Mouse (Mus musculus) gastrocnemius, postnatal 4 days (tissue): ENCODE results near the gene Ect2. TPM values are rescaled to one million over a fixed set of nuclear protein-coding genes. Genes with fewer than 3 reads are reported as not detected.

Experiments used
- DNase-seq, 2 experiments: peaks; one replicate each; pipeline ENCODE4 v3.0.0; 2021 to 2022; ENCODE audit warnings: low spot score in 2 of 2, mixed read lengths in 2 of 2
- long read RNA-seq, 2 experiments: library from polyadenylated mRNA; stranded (forward); transcript quantifications; one replicate each; pipeline ENCODE4 v2.0.0; 2021
- total RNA-seq, 2 experiments: library from RNA; stranded (reverse); gene quantifications; 2 replicates each; pipeline ENCODE4 v1.2.3; 2021

Ect2 gene
- 10 to 100 TPM; 15.8 to 18.2 TPM for total RNA-seq
- long read RNA-seq, experiment 1, full-length matches to known transcripts: 6 of 11 reads
- long read RNA-seq, experiment 1, partial matches to known transcripts: 1 of 11 reads
- long read RNA-seq, experiment 1, other reads (novel, unspliced or antisense): 4 of 11 reads
- long read RNA-seq, experiment 2, full-length matches to known transcripts: 11 of 17 reads
- long read RNA-seq, experiment 2, partial matches to known transcripts: 1 of 17 reads
- long read RNA-seq, experiment 2, other reads (novel, unspliced or antisense): 5 of 17 reads

DNA sequence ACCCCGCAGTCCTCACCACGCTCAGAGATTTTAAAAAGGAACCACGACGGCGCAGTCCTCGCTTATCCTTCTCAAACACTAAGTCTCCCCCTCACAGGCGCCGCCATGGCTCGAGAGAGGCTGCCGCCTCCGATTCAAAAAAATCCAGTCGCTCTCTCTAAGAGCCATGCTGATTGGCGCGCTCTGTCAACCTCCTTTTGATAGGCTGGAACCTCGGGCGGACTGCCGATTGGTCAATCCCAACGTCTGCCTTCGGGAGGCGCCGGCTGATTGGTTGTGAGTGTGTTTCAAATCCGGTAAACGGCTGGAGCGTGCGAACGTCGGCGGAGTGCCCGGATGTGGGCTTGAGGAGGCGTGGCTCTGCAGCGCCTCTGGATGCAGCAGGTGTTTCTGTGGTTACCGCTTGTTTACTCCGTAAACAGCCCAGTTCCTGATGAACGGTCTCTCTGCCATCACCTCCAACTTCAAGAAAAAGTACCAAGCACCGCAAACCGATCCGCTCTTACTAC, at the start of gene Ect2:
Ect2 (minus strand) TSS at position 178 of the 509 bp plus-strand sequence.
- DNase-seq: peak; percentile 96 to 98

DNA sequence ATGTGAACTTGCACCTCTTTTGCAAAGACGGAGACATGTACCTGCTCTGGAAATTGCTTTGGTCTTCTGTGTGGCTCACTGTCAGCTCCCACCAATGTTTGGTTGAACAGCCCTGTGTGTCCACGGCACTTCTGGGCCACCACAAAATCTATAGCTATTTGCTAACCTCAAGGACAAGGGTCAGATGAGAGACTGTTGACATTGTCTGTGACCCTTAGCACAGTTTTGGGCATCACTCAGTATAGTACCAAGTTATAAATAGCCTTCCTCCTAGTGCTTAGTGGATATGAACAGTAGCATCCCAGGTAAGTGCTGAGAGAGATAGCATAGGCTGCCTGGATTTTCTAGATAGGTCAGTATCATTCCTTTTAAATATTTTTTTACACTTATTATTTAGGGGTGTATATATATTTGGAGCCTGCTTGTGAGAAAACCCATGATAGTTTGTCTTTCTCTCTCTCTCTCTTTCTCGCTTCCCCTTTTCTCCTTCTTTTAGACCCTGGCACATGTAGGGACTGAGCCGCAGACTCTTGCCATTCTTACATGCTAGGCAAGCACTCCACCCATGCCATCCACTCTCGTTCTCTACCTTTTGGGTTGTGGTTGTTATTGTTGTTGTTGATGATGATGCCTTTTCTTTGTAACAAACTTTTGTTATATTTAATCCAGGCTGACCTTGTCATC, 48.2 kb upstream of the Ect2 start:
- DNase-seq: no peak

DNA sequence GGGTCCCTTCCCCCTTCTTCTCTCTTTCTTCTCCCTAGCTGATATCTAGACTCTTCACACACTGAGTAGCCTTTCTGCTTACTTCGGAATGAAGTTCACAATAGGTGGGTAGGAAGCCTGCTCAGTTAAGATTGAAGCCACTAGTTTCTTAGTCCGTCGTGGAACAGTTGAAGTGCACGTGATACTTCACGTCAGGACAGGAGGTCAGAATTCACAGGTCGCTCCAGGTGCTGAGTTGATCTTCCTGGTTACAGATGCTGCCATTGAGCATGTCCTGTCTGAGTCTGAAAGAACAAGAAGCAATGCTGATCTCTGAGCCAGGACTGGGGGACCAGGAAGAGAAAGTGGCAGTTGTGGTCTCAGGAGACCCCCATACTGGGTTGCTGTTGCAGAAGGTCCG, 45.4 kb upstream of the Ect2 start:
- DNase-seq: no peak

DNA sequence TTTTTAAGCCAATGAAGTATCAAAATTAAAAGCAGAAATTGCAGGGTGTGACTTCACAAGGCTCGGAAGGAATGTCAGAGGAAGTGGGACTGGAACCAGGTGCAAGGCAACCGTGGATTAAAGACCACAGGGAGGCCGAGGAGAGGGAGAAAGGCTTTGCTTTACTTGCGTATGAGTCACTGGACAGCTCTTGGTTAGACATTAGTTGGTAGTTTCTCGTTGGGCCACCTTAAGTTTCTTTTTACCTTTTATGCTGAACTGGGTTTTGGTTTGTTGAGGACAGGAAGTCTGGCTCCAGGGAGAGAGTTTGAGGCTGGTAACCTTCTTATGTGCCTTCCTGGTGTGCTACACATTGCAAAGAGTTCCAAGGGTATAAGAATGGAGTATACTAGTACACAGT, 44.1 kb upstream of the Ect2 start:
- no peak for DNase-seq

DNA sequence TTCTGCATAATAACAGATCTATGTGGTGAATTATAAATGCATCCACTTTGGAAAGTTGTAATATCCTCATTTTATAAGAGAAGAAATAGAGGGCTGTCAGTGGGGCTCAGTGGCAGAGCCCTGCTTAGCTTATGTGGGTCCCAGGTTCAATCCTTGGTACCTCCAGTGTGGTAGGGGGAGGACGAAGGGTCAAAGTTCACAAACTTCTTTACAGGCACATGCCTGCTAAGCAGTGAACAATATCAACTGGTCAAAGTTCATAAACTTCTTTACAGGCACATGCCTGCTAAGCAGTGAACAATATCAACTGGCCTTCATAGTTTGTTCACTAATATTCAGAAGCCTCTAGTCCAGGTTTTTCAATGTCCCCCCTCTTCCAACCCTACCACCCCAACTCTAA, 42.9 kb upstream of the Ect2 start:
- no peak for DNase-seq

DNA sequence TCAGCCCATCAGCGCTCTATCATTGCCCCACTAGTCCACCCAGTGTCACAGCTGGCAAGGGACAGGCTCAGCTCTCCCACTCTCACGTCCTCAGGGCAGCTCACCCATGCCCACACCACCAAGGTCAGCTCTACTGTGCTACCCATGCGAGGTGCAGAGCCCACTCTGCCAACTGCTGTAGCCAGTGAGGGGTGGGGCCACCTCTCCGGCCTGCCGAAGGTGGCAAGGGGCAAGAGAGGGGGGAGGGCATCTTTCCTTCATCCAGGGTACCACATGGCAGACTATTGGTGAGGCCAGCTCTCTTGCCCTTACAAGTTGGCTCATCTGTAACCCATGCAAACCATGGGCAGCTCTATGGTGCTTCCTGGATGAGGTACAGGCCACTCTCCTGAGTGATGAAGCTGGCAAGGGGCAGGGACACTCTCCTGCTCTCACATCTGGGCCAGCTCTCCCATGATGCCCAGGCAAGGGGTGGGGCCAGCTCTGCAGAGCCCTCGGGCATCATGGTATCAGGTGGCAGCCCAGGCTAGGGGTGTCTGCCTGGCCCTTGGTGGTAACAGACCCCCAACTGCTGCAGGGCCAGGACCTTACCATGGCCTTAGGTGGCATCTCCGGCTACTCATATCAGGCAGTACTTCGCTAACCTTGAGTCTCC, 42.0 kb upstream of the Ect2 start:
- no peak for DNase-seq

DNA sequence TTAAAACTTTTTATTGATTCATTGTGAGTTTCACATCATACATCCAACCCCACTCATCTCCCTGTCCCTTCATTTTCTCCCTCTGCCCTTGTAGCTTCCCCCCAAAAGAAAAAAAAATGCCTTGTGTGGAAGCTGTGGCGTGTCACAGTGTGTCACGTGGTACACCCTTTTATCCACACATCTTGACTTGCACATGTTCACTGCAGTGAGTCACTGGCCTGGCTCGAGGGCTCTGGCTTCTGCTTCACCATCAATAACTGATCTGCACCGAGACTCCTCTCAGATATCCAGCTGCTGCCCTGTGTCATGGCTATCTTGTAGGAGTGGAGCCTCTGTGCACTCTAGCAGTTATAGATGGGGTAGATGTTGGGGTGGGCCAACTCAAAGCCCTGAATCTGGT, 41.5 kb upstream of the Ect2 start:
- no peak for DNase-seq

DNA sequence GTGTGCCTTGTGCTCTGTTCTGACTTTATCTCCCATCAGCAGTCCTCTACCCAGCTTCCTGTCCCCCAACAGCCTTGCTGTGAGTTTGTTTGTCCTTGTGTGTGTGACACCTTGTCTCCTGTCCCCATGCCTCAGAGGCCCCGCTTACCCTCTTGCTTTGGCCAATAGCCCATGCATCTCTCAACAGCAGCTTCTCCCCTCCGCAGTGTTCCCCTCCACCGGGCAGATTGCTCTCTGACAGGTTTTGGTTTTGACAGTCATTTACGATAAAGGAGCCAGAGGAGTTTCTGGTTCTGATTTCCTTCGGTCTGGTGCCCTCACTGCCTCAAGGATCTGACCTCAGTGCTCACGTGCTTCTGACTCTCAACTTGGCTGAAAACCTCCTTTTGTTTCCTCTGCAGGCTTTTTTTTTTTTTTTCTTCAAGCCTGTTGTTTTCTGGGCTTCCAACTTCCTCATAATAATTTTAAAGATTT, 40.2 kb upstream of the Ect2 start:
- no peak for DNase-seq

DNA sequence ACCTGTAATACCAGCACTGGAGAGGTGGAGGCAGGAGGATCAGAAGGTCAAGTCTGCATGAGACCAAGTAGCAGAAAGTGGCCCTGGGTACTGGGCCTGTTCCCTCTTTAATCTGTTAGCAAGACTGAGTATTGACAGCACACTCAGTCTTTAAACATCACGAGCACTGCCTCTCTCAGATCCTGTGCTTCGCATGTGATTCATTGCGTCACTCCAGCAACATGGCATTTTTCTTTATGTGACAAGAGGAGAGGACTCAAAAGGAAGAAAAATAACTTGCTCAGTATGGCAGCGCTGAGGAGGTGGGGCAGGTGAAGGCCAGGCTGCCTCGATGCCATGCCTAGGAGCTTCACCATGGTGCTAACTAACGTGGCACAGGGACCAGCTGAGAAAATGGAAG, 38.2 kb upstream of the Ect2 start:
- DNase-seq: no peak

DNA sequence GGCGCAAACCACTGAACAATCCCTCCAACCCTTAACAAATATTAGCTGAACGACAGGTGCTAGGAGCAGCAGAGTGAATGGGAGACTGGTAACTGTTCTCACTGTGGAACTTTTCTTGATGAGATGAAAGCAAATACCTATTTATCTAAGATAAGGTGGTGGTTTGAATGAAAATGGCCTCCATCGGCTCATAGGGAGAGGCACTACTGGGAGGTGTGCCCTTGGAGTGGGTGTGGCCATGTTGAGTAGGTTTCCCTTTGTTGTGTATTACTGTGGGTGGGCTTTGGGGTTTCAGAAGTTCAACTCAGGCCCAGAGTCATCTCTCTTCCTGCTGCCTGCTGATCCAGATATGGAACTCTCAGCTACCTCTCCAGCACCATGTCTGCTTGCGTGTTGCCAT, 37.2 kb upstream of the Ect2 start:
- DNase-seq: no peak

DNA sequence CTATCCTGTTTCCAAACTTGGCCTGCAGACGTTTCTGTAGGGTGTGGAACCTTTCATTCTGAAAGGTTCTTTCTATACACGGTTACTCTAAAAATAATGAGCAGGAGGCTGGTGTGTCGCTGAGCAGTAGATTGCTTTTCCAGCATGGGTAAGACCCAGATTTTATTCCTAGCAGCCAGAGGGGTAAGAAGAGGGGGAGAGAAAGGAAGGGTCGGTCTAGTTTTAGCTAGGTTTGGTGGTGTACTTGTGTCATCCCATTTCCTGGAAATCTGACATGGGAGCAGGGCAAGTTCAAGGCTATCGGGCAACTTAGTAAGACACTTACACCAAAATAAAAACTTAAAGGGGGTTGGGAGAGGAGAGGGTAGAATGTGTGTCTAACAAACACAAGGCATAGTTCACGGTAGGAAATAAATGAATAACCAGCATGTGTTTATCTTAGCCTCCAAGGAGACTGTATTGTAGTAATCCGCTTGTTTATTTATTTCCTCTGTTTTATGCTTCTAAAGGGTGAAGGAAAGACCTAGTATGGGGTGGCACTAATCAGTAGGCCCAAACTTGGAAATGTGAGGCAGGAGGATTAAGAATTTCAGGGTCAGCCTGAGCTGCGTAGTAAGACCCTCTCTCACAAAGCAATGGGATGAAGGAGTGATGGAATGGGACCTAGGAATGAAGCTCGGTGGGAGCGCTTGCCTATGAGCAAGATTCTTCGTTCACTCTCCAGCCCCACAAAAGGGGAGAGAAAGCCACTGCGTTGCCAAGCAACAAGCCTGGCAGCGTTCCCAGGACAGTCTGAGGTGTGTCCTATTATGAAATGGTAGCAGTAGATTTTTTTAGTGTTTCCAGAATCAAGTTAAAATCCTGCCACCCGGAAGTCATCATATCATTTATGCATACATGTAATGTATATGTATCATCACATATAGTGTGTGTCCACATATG, 35.9 kb upstream of the Ect2 start:
- peak in 1 of 2 experiments; percentile 40 for DNase-seq

DNA sequence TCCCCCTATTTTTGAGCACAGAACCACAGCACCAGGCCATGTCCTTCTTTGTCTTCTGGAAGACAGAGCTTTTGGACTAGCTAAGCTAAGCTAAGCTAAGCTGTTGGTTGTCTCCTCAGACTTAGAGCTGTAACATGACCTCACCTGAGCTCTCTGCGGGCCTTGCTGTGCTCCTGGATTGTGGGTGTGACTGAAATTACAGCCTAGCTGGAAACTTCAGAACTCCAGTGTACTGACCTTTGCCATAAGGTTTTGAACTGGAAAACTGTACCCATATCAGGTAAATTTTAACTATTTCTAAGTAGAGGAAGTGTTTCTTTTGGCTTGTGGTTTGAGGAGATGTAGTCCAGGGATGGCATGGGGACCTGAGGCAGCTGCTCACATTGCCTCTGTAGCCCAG, 34.7 kb upstream of the Ect2 start:
- no peak for DNase-seq

DNA sequence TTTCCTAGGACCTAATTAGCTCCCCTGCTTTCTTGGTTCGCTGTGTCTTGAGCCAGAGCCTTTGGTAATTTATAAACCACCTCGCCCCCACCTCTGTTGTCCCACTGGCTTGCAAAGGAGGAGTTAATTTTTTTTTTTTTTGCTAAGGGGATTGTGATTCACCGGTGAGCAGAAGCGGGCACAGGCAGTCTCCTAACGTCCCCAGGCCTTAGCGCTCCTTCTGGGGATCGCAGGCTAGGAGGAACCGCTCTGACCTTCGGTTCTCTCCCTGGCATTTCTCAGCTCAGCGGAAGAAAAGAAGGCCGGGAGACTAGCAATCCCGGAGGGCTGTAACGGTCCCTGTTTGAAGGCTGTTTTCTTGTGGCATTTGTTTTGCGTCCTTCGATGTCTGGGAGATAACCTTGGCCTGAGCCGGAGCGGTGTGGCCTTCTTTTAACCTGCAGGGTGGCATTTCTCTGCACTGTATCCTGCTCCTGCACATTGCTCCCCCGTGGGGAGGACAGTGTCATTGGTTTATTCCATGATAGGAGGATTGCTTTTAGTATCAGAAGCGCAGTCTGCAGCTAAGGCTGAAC, 30.0 kb upstream of the Ect2 start:
- no peak for DNase-seq

DNA sequence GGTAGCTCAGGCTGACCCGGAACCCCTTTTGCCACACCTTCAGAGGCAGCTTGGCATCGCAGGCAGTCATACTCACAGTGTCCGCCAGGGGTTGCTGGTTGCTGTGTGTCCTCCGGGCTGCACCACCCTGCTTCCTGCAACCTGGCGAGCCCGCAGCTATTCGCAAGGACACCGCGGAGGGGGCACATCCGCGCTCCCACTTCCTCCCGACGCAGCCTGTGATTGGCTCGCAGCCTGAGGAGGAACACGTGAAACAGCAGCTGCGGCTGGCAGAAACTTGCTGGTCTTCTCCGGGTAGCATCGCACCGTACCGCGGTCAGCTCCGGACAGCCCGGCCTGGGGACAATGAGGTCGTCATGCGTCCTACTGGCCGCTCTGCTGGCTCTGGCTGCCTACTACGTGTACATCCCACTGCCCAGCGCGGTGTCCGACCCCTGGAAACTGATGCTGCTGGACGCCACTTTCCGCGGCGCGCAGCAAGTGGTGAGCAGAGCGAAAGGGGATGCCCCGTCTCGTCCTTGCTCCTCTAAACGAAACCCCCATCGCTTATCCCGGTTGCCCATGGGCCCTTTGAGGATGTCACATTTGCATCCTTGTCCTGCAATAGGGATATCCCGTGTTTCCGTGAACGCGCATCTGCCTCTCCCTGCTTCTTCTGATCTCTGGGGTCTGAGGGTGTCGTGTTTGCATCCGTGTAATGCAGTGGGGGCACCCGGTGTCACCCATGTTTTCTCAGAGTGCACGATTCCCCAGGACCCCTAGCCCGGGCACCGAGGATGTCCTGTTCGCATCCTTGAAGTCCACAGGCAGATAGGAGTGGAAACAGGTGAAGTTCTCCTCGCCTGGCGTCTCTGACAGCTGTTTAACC, 29.3 kb upstream of the Ect2 start, which contains the start of gene Nceh1:
Nceh1 (plus strand) TSS at position 233 of the 868 bp plus-strand sequence.
- DNase-seq: peak; percentile 83 to 91

DNA sequence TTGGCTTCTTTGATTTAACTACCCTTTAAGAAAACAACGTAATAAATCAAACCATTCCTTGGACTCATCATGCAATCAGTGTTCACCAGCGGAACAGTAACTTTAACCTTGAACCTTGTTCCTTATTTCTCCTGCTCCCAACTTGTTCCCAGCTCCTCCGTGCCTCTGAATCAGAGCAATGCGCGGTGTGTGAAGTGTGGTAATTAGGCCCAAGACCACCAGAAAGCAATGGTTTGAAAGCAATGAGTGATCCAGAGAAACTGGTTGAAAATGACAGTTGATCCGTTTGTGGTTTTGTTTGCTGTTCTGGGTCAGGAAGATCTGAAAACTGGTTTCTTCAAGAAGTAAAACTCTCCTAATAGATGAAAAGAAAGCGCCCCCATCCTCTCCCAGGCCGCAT, 26.0 kb upstream of the Ect2 start:
- no peak for DNase-seq

DNA sequence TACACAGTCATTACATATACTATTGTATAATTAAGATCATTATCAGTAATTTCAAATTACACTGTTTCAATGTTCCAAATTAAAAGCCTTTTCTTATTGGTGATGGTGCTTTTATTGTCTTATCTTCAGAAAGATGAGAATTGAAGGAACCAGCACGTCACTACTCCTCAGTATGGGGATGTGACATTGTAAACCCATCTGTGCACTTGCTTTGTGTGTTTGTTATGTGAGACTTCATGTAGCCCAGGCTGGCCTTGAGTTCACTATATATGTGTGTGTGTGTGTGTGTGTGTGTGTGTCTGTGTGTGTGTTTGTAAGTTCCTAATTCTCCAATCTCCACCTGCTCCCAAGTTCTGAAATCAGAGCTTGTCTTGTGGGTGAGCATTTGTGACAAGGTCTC, 16.6 kb upstream of the Ect2 start:
- no peak for DNase-seq

DNA sequence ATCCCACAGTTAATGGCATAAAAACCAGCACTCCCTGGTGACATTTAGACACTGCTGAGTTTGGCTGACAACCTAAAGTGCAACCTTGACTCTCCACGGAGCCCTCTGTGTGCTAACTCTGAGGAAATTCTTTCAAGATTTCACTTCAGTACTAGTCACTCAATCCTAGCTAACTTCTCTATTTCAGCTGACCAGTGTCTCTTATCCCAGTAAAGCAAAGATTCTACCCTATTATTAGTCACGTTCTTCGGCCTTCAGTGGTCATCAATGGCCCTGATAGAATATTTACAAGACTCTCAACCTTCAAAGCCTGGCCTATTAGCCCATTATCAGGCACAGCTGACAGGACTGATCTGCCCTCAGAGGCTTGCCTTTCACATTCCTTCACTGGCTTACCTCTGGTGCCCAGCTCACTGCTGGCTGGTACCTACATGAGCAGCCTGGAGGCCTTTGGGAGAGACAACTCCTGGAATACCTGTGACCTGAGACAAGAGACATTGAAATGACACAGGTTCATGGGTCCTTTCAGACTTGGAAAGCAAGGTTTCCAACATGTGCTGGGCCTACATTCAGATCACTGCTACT, 11.9 kb upstream of the Ect2 start:
- DNase-seq: no peak

DNA sequence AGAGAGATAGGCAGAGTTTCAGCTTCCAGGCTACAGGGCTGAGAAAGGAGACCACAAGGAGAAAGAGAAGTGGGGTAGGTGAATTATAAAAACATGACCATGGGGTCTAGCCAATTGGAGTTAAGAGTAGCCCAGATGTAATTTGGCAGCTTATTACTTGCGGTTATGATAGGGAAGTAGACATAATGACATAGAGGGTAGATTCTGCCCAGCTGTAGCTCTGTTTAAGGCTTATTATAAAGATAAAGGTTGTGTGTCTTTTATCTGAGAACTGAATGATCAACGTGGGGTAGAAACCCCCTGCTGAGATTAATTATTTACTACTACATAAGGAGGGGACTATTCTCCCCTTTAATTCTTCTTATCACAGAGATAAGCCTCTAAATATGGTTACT, 8.7 kb upstream of the Ect2 start:
- DNase-seq: no peak
